Comparison of ENCODE assay signal across 9 mouse cellular contexts in genomic region chr10:69371441-69371840, GRCm38 (mm10). TPM values are rescaled to one million over a fixed set of nuclear protein-coding genes. Genes with fewer than 3 reads are reported as not detected.
DNase-seq lines count a peak whose midpoint lies in the region; ATAC-seq and TF ChIP-seq lines count a peak whose summit lies in the region.
"Had no signal": no experiment of that assay in that cellular context is flagged by ENCODE, and none has a peak within 500 bp of the region (broad histone marks: within the 10 kb centered on the region; RNA-seq: fewer than 3 reads in every experiment).

No protein-coding gene starts in this region.

- H3K4me2 ChIP-seq in intestine, embryonic 14.5 days (ENCODE audit: low read length), result no peak overlapping the region
- H3K4me2 ChIP-seq in intestine, embryonic 15.5 days (replicated peaks), result no peak overlapping the region
- no peak overlapping the region for H3K4me2 ChIP-seq in liver, postnatal 0 days (ENCODE audit: low read depth, low read length)
- no peak overlapping the region for H3K4me2 ChIP-seq in stomach, postnatal 0 days (replicated peaks; ENCODE audit: low read depth)
- H3K4me2 ChIP-seq in heart, embryonic 11.5 days, result no peak overlapping the region
- H3K4me2 ChIP-seq: limb, embryonic 12.5 days had no signal

- no peak overlapping the region for H3K9ac ChIP-seq in intestine, embryonic 14.5 days (ENCODE audit: low read length)
- H3K9ac ChIP-seq in intestine, embryonic 15.5 days, result no peak overlapping the region
- no peak overlapping the region for H3K9ac ChIP-seq in liver, postnatal 0 days (replicated peaks)
- H3K9ac ChIP-seq in stomach, postnatal 0 days (ENCODE audit: low read length), result no peak overlapping the region
- no peak overlapping the region for H3K9ac ChIP-seq in heart, embryonic 11.5 days (ENCODE audit: low read depth, low read length)
- H3K9ac ChIP-seq: limb, embryonic 12.5 days had no signal

- no peak for TF ChIP-seq EP300 in liver, postnatal 0 days (IDR thresholded peaks at IDR 0.05; ENCODE audit: low read depth)
- TF ChIP-seq EP300 in stomach, postnatal 0 days (optimal IDR thresholded peaks at IDR 0.05), result no peak

- DNase-seq in intestine, embryonic 14.5 days (ENCODE audit: low spot score), result peak; percentile 80
- peak; percentile 53 for DNase-seq in A20 (ENCODE audit: low read depth, low spot score)
- peak; percentile 77 for DNase-seq in NIH3T3 (ENCODE audit: low read depth)
- DNase-seq in embryo, embryonic 9.5 days (ENCODE audit: extremely low spot score), result peak; percentile 51
- DNase-seq in liver, postnatal 0 days, result peak; percentile 56
- peak; percentile 58 for DNase-seq in stomach, postnatal 0 days (ENCODE audit: low spot score)

- H3K4me1 ChIP-seq in intestine, embryonic 14.5 days (replicated peaks; ENCODE audit: control insufficient read depth, insufficient read depth, low read length), result no peaks in the 10 kb centered on the region
- H3K4me1 ChIP-seq in intestine, embryonic 15.5 days (replicated peaks), result no peaks in the 10 kb centered on the region
- no peaks in the 10 kb centered on the region for H3K4me1 ChIP-seq in liver, postnatal 0 days (ENCODE audit: insufficient read depth)
- H3K4me1 ChIP-seq in stomach, postnatal 0 days (replicated peaks; ENCODE audit: control insufficient read depth, insufficient read depth), result no peaks in the 10 kb centered on the region
- no peaks in the 10 kb centered on the region for H3K4me1 ChIP-seq in heart, embryonic 11.5 days (ENCODE audit: control insufficient read depth, insufficient read depth, low read length)
- H3K4me1 ChIP-seq: limb, embryonic 12.5 days had no signal

- WGBS in intestine, embryonic 14.5 days, result 19% methylated on average over 10 of the region's 10 CpGs
- 17% methylated on average over 10 of the region's 10 CpGs for WGBS in intestine, embryonic 15.5 days
- 16% methylated on average over 10 of the region's 10 CpGs for WGBS in liver, postnatal 0 days (ENCODE audit: insufficient replicate concordance)
- 16% methylated on average over 10 of the region's 10 CpGs for WGBS in stomach, postnatal 0 days
- WGBS in heart, embryonic 11.5 days (ENCODE audit: insufficient replicate concordance), result 16% methylated on average over 10 of the region's 10 CpGs

- no peak overlapping the region for H3K27ac ChIP-seq in intestine, embryonic 14.5 days (ENCODE audit: low read depth)
- no peak overlapping the region for H3K27ac ChIP-seq in intestine, embryonic 15.5 days
- no peak overlapping the region for H3K27ac ChIP-seq in liver, postnatal 0 days (ENCODE audit: low read depth)
- H3K27ac ChIP-seq in stomach, postnatal 0 days (replicated peaks), result no peak overlapping the region
- H3K27ac ChIP-seq in heart, embryonic 11.5 days (ENCODE audit: low read depth, low read length), result no peak overlapping the region
- H3K27ac ChIP-seq: limb, embryonic 12.5 days had no signal

- TF ChIP-seq CTCF in liver, postnatal 0 days (IDR thresholded peaks at IDR 0.05; ENCODE audit: low read depth), result peak; percentile 81
- TF ChIP-seq CTCF in stomach, postnatal 0 days (IDR thresholded peaks at IDR 0.05; ENCODE audit: low read depth), result peak; percentile 83

- no peak for ATAC-seq in intestine, embryonic 14.5 days (replicated peaks; ENCODE audit: low FRiP score, low TSS enrichment, low read depth)
- no peak for ATAC-seq in intestine, embryonic 15.5 days
- no peak for ATAC-seq in liver, postnatal 0 days
- ATAC-seq in stomach, postnatal 0 days (ENCODE audit: low FRiP score, low TSS enrichment), result no peak
- ATAC-seq in heart, embryonic 11.5 days (replicated peaks; ENCODE audit: insufficient number of reproducible peaks, low FRiP score, low TSS enrichment), result no peak

- no peak overlapping the region for H3K4me3 ChIP-seq in intestine, embryonic 14.5 days (ENCODE audit: low read depth, low read length)
- H3K4me3 ChIP-seq in intestine, embryonic 15.5 days (replicated peaks), result no peak overlapping the region
- H3K4me3 ChIP-seq in liver, postnatal 0 days (ENCODE audit: low read depth, low read length), result no peak overlapping the region
- H3K4me3 ChIP-seq in stomach, postnatal 0 days (ENCODE audit: low read depth, low read length), result no peak overlapping the region
- no peak overlapping the region for H3K4me3 ChIP-seq in heart, embryonic 11.5 days (ENCODE audit: low read depth, low read length)
- H3K4me3 ChIP-seq: limb, embryonic 12.5 days had no signal

- no peaks in the 10 kb centered on the region for H3K36me3 ChIP-seq in intestine, embryonic 14.5 days (ENCODE audit: control insufficient read depth, insufficient read depth, low read length)
- no peaks in the 10 kb centered on the region for H3K36me3 ChIP-seq in intestine, embryonic 15.5 days
- no peaks in the 10 kb centered on the region for H3K36me3 ChIP-seq in liver, postnatal 0 days (replicated peaks; ENCODE audit: insufficient read depth, low read length)
- H3K36me3 ChIP-seq in stomach, postnatal 0 days (ENCODE audit: control insufficient read depth, insufficient read depth, low read length), result no peaks in the 10 kb centered on the region
- H3K36me3 ChIP-seq in heart, embryonic 11.5 days (ENCODE audit: control insufficient read depth, insufficient read depth, low read length), result no peaks in the 10 kb centered on the region
- H3K36me3 ChIP-seq: limb, embryonic 12.5 days had no signal

- no peaks in the 10 kb centered on the region for H3K9me3 ChIP-seq in intestine, embryonic 14.5 days (ENCODE audit: control insufficient read depth, low read length)
- no peaks in the 10 kb centered on the region for H3K9me3 ChIP-seq in intestine, embryonic 15.5 days
- no peaks in the 10 kb centered on the region for H3K9me3 ChIP-seq in liver, postnatal 0 days (ENCODE audit: low read length)
- H3K9me3 ChIP-seq in stomach, postnatal 0 days (ENCODE audit: control insufficient read depth, low read length), result no peaks in the 10 kb centered on the region
- H3K9me3 ChIP-seq in heart, embryonic 11.5 days (replicated peaks; ENCODE audit: control insufficient read depth, low read length), result no peaks in the 10 kb centered on the region
- H3K9me3 ChIP-seq: limb, embryonic 12.5 days had no signal

- no peaks in the 10 kb centered on the region for H3K27me3 ChIP-seq in intestine, embryonic 14.5 days (replicated peaks; ENCODE audit: control insufficient read depth, insufficient read depth, low read length)
- no peaks in the 10 kb centered on the region for H3K27me3 ChIP-seq in intestine, embryonic 15.5 days (replicated peaks)
- H3K27me3 ChIP-seq in liver, postnatal 0 days (ENCODE audit: insufficient read depth, low read length), result no peaks in the 10 kb centered on the region
- no peaks in the 10 kb centered on the region for H3K27me3 ChIP-seq in stomach, postnatal 0 days (ENCODE audit: control insufficient read depth, insufficient read depth, low read length)
- H3K27me3 ChIP-seq in heart, embryonic 11.5 days (ENCODE audit: control insufficient read depth, insufficient read depth, low read length), result no peaks in the 10 kb centered on the region
- H3K27me3 ChIP-seq: limb, embryonic 12.5 days had no signal

RNA-seq across cellular contexts. Expression of gene Cdk1, which starts 18.7 kb away (rescaled TPM):
- 489 and 512 TPM in 2 replicates for polyA plus RNA-seq in intestine, embryonic 14.5 days (2014; fragmentation: Nextera tagmentation; extraction: Ambion mirVana)
- 414 and 444 TPM in 2 replicates for polyA plus RNA-seq in intestine, embryonic 15.5 days (2015; fragmentation: Nextera tagmentation; extraction: Ambion mirVana)
- 153 and 171 TPM in 2 replicates for polyA plus RNA-seq in liver, postnatal 0 days (2015; fragmentation: Nextera tagmentation; extraction: Ambion mirVana)
- 104 and 147 TPM in 2 replicates for polyA plus RNA-seq in stomach, postnatal 0 days (2015; fragmentation: Nextera tagmentation; extraction: Ambion mirVana)
- polyA plus RNA-seq in heart, embryonic 11.5 days (2014; fragmentation: Nextera tagmentation; extraction: Ambion mirVana), result 372 and 388 TPM in 2 replicates

RNA-seq across cellular contexts. Expression of gene Ank3, which starts 27.1 kb away (rescaled TPM):
- polyA plus RNA-seq in intestine, embryonic 14.5 days (2014; fragmentation: Nextera tagmentation; extraction: Ambion mirVana), result 24.7 and 29.0 TPM in 2 replicates
- polyA plus RNA-seq in intestine, embryonic 15.5 days (2015; fragmentation: Nextera tagmentation; extraction: Ambion mirVana), result 21.5 and 21.9 TPM in 2 replicates
- polyA plus RNA-seq in liver, postnatal 0 days (2015; fragmentation: Nextera tagmentation; extraction: Ambion mirVana), result 7.1 and 7.6 TPM in 2 replicates
- 16.0 and 16.8 TPM in 2 replicates for polyA plus RNA-seq in stomach, postnatal 0 days (2015; fragmentation: Nextera tagmentation; extraction: Ambion mirVana)
- 48.9 and 55.7 TPM in 2 replicates for polyA plus RNA-seq in heart, embryonic 11.5 days (2014; fragmentation: Nextera tagmentation; extraction: Ambion mirVana)
